Mouse (Mus musculus) layer of hippocampus, adult 9-11 months (tissue): ENCODE data around the gene Nrxn3.
A peak's percentile ranks its signal among the peaks of the same experiment; 100 is the strongest.

Experiments
- DNase-seq: peaks from one replicate; pipeline ENCODE4 v3.0.0; 2022

The Nrxn3 gene

GRCm38 (mm10) chr12:90183021-90183420 is 1460.3 kb downstream of the Nrxn3 start:
- DNase-seq: no peak

GRCm38 (mm10) chr12:90196161-90196560 is 1473.5 kb downstream of the Nrxn3 start:
- DNase-seq: no peak

- DNase-seq: no peak
Observed at GRCm38 (mm10) chr12:90197994-90198393, 1475.3 kb downstream of the Nrxn3 start.

GRCm38 (mm10) chr12:90202501-90202900 is 1479.8 kb downstream of the Nrxn3 start:
- no peak for DNase-seq

GRCm38 (mm10) chr12:90211410-90211809 is 1488.7 kb downstream of the Nrxn3 start:
- peak; percentile 11 for DNase-seq

- DNase-seq: no peak
Observed at GRCm38 (mm10) chr12:90217060-90217459, 1494.4 kb downstream of the Nrxn3 start.

GRCm38 (mm10) chr12:90229062-90229461 is 1506.4 kb downstream of the Nrxn3 start:
- no peak for DNase-seq

GRCm38 (mm10) chr12:90236093-90236492 is 1513.4 kb downstream of the Nrxn3 start:
- DNase-seq: no peak

- no peak for DNase-seq
Observed at GRCm38 (mm10) chr12:90260301-90260700, 1537.6 kb downstream of the Nrxn3 start.

GRCm38 (mm10) chr12:90268111-90268510 is 1545.4 kb downstream of the Nrxn3 start:
- no peak for DNase-seq

- no peak for DNase-seq
Observed at GRCm38 (mm10) chr12:90270763-90271379, 1548.2 kb downstream of the Nrxn3 start.

GRCm38 (mm10) chr12:90274621-90275236 is 1552.1 kb downstream of the Nrxn3 start:
- peak; percentile 69 for DNase-seq

GRCm38 (mm10) chr12:90281236-90281635 is 1558.6 kb downstream of the Nrxn3 start:
- DNase-seq: no peak

GRCm38 (mm10) chr12:90283022-90283421 is 1560.3 kb downstream of the Nrxn3 start:
- DNase-seq: no peak

- no peak for DNase-seq
Observed at GRCm38 (mm10) chr12:90302671-90303070, 1580.0 kb downstream of the Nrxn3 start.

- no peak for DNase-seq
Observed at GRCm38 (mm10) chr12:90331806-90332205, 1609.1 kb downstream of the Nrxn3 start.

GRCm38 (mm10) chr12:90332459-90332858 is 1609.8 kb downstream of the Nrxn3 start:
- DNase-seq: no peak

- no peak for DNase-seq
Observed at GRCm38 (mm10) chr12:90337496-90338228, 1615.0 kb downstream of the Nrxn3 start.

- DNase-seq: no peak
Observed at GRCm38 (mm10) chr12:90338229-90338557, 1615.5 kb downstream of the Nrxn3 start.
